Mouse (Mus musculus) yolk sac, embryonic 10.5 days (tissue): ENCODE measurements around the gene Mrpl54.

Source experiments
- DNase-seq: peaks from one replicate; pipeline ENCODE4 v3.0.0-alpha.2; 2017; ENCODE audit warnings: low spot score

Mrpl54 gene

GRCm38 (mm10) chr10:81294442-81294841 lies 27.7 kb upstream of the Mrpl54 start:
- no peak for DNase-seq

- no peak for DNase-seq
These were observed 26.7 kb upstream of the Mrpl54 start for GRCm38 (mm10) chr10:81293334-81294030.

- DNase-seq = peak; percentile 100
These were observed 26.0 kb upstream of the Mrpl54 start, which contains the start of gene Pip5k1c for GRCm38 (mm10) chr10:81292554-81293333. TSS of gene Pip5k1c (plus strand) at chr10:81292963.

GRCm38 (mm10) chr10:81291511-81292104 lies 24.9 kb upstream of the Mrpl54 start, which contains the start of gene Tjp3:
TSS of gene Tjp3 (minus strand) at chr10:81291581.
- DNase-seq = no peak

- peak; percentile 61 for DNase-seq
These were observed 24.1 kb upstream of the Mrpl54 start for GRCm38 (mm10) chr10:81290698-81291460.

- no peak for DNase-seq
These were observed 23.1 kb upstream of the Mrpl54 start for GRCm38 (mm10) chr10:81289811-81290210.

- DNase-seq = peak; percentile 77
These were observed 22.5 kb upstream of the Mrpl54 start for GRCm38 (mm10) chr10:81289278-81289677.

- no peak for DNase-seq
These were observed 21.9 kb upstream of the Mrpl54 start for GRCm38 (mm10) chr10:81288601-81289000.

- DNase-seq = no peak
These were observed 20.9 kb upstream of the Mrpl54 start for GRCm38 (mm10) chr10:81287513-81288157.

GRCm38 (mm10) chr10:81286586-81286985 lies 19.9 kb upstream of the Mrpl54 start:
- peak; percentile 89 for DNase-seq

GRCm38 (mm10) chr10:81285694-81286450 lies 19.1 kb upstream of the Mrpl54 start:
- DNase-seq = peak; percentile 92

GRCm38 (mm10) chr10:81284719-81285118 lies 18.0 kb upstream of the Mrpl54 start:
- DNase-seq = peak; percentile 77

- DNase-seq = no peak
These were observed 17.5 kb upstream of the Mrpl54 start for GRCm38 (mm10) chr10:81284189-81284588.

GRCm38 (mm10) chr10:81279496-81279895 lies 12.8 kb upstream of the Mrpl54 start:
- DNase-seq = no peak

- DNase-seq = no peak
These were observed 10.9 kb upstream of the Mrpl54 start for GRCm38 (mm10) chr10:81277676-81278075.

GRCm38 (mm10) chr10:81273842-81274241 lies 7.1 kb upstream of the Mrpl54 start:
- no peak for DNase-seq

- DNase-seq = no peak
These were observed 5.6 kb upstream of the Mrpl54 start for GRCm38 (mm10) chr10:81272356-81272755.

- DNase-seq = no peak
These were observed 2.1 kb upstream of the Mrpl54 start for GRCm38 (mm10) chr10:81268643-81269412.

GRCm38 (mm10) chr10:81268056-81268455 lies 1.3 kb upstream of the Mrpl54 start:
- peak; percentile 88 for DNase-seq

- DNase-seq = no peak
These were observed 1.2 kb downstream of the Mrpl54 start for GRCm38 (mm10) chr10:81265540-81265939.
